Mouse (Mus musculus): ENCODE measurements around the gene Kcnd2. TPM values are rescaled to one million over a fixed set of nuclear protein-coding genes. Genes with fewer than 3 reads are reported as not detected.
A peak's percentile ranks its signal among the peaks of the same experiment; 100 is the strongest.

Kcnd2 gene
- 3.8 and 4.1 TPM in 2 replicates for polyA plus RNA-seq (2014; fragmentation: Nextera tagmentation; extraction: Ambion mirVana)

- no peak within 1 kb of the TSS for H3K27ac ChIP-seq (ENCODE audit: low read depth, low read length)
- peaks cover 5% of the 10 kb centered on the region for H3K27me3 ChIP-seq (ENCODE audit: control insufficient read depth, insufficient read depth, low read length)
- no peaks in the 10 kb centered on the region for H3K4me1 ChIP-seq (ENCODE audit: control insufficient read depth, insufficient read depth, low read length)
- peak within 1 kb of the TSS; percentile 98 for H3K4me2 ChIP-seq (replicated peaks; ENCODE audit: low read depth, low read length)
- ATAC-seq (ENCODE audit: low FRiP score, low TSS enrichment), result peak; percentile 56
- peak within 1 kb of the TSS; percentile 69 for H3K4me3 ChIP-seq (ENCODE audit: low read length)
- H3K9me3 ChIP-seq (ENCODE audit: control insufficient read depth, low read length), result no peaks in the 10 kb centered on the region
- peak within 1 kb of the TSS; percentile 66 for H3K9ac ChIP-seq (ENCODE audit: low read depth, low read length)
- 9% methylated on average over 33 of the region's 34 CpGs for WGBS
- no peaks in the 10 kb centered on the region for H3K36me3 ChIP-seq (ENCODE audit: control insufficient read depth, insufficient read depth, low read length)
These were observed at the start of gene Kcnd2 for GRCm38 (mm10) chr6:21215491-21216191. Gene Kcnd2 (plus strand): TSS chr6:21215503.

GRCm38 (mm10) chr6:21166611-21167010 is 48.7 kb upstream of the Kcnd2 start:
- no peak overlapping the region for H3K9ac ChIP-seq (ENCODE audit: low read depth, low read length)
- no peaks in the 10 kb centered on the region for H3K36me3 ChIP-seq (ENCODE audit: control insufficient read depth, insufficient read depth, low read length)
- no peaks in the 10 kb centered on the region for H3K9me3 ChIP-seq (ENCODE audit: control insufficient read depth, low read length)
- H3K4me1 ChIP-seq (ENCODE audit: control insufficient read depth, insufficient read depth, low read length), result no peaks in the 10 kb centered on the region
- H3K27ac ChIP-seq (ENCODE audit: low read depth, low read length), result no peak overlapping the region
- no peaks in the 10 kb centered on the region for H3K27me3 ChIP-seq (ENCODE audit: control insufficient read depth, insufficient read depth, low read length)
- ATAC-seq (ENCODE audit: low FRiP score, low TSS enrichment), result no peak
- no peak overlapping the region for H3K4me3 ChIP-seq (ENCODE audit: low read length)
- H3K4me2 ChIP-seq (replicated peaks; ENCODE audit: low read depth, low read length), result no peak overlapping the region
- 88% methylated on average over 1 of the region's 1 CpGs for WGBS

DNA sequence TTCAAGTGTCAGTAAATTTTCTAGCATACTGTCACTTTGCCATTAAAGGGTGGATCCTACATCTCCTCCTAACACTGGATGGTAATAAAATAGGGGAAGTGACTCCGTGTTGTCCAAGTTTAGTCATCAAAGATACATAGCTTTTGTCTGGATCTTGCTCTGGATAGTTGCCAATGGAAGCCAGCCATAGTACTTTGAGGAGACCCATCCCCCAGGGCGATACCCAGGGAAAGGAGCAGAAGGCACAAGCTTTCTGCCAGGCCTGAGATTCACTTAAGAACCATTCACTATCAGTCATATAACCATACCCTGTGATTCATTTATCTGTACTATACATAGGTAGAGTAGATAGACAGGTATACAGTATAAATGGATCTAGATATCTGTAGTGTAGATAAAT is 20.0 kb upstream of the Kcnd2 start:
- Histone ChIP-seq H3K36me3 (ENCODE audit: control insufficient read depth, insufficient read depth, low read length) (no peaks in the 10 kb centered on the region), H3K4me2 (replicated peaks; ENCODE audit: low read depth, low read length) (no peak overlapping the region), H3K9ac (ENCODE audit: low read depth, low read length) (no peak overlapping the region), H3K27ac (ENCODE audit: low read depth, low read length) (no peak overlapping the region), H3K9me3 (ENCODE audit: control insufficient read depth, low read length) (0 out of 2 replicates have a peak, but pooled peaks cover 3% of the 10 kb centered on the region), H3K4me3 (ENCODE audit: low read length) (no peak overlapping the region), H3K4me1 (ENCODE audit: control insufficient read depth, insufficient read depth, low read length) (no peaks in the 10 kb centered on the region), H3K27me3 (ENCODE audit: control insufficient read depth, insufficient read depth, low read length) (no peaks in the 10 kb centered on the region)
- no peak for ATAC-seq (ENCODE audit: low FRiP score, low TSS enrichment)
- 64% methylated on average over 2 of the region's 2 CpGs for WGBS

- 1% methylated on average over 29 of the region's 29 CpGs for WGBS
- Histone ChIP-seq H3K9me3 (ENCODE audit: control insufficient read depth, low read length) (no peaks in the 10 kb centered on the region), H3K36me3 (ENCODE audit: control insufficient read depth, insufficient read depth, low read length) (no peaks in the 10 kb centered on the region), H3K4me3 (ENCODE audit: low read length) (peak overlapping the region; percentile 69), H3K9ac (ENCODE audit: low read depth, low read length) (peak overlapping the region; percentile 66), H3K4me2 (replicated peaks; ENCODE audit: low read depth, low read length) (peak overlapping the region; percentile 98), H3K4me1 (ENCODE audit: control insufficient read depth, insufficient read depth, low read length) (no peaks in the 10 kb centered on the region), H3K27ac (ENCODE audit: low read depth, low read length) (no peak overlapping the region), H3K27me3 (ENCODE audit: control insufficient read depth, insufficient read depth, low read length) (peaks cover 5% of the 10 kb centered on the region)
- ATAC-seq (ENCODE audit: low FRiP score, low TSS enrichment), result peak; percentile 40
These were observed 1.2 kb upstream of the Kcnd2 start for GRCm38 (mm10) chr6:21213865-21214672.

GRCm38 (mm10) chr6:21214673-21215490 is 421 bp upstream of the Kcnd2 start:
- no peaks in the 10 kb centered on the region for H3K9me3 ChIP-seq (ENCODE audit: control insufficient read depth, low read length)
- no peaks in the 10 kb centered on the region for H3K36me3 ChIP-seq (ENCODE audit: control insufficient read depth, insufficient read depth, low read length)
- H3K4me1 ChIP-seq (ENCODE audit: control insufficient read depth, insufficient read depth, low read length), result no peaks in the 10 kb centered on the region
- H3K4me3 ChIP-seq (ENCODE audit: low read length), result peak overlapping the region; percentile 69
- no peak overlapping the region for H3K27ac ChIP-seq (ENCODE audit: low read depth, low read length)
- peak overlapping the region; percentile 98 for H3K4me2 ChIP-seq (replicated peaks; ENCODE audit: low read depth, low read length)
- peak overlapping the region; percentile 66 for H3K9ac ChIP-seq (ENCODE audit: low read depth, low read length)
- H3K27me3 ChIP-seq (ENCODE audit: control insufficient read depth, insufficient read depth, low read length), result peaks cover 5% of the 10 kb centered on the region
- ATAC-seq (ENCODE audit: low FRiP score, low TSS enrichment), result peak; percentile 75
- under 1% methylated on average over 59 of the region's 83 CpGs for WGBS

DNA sequence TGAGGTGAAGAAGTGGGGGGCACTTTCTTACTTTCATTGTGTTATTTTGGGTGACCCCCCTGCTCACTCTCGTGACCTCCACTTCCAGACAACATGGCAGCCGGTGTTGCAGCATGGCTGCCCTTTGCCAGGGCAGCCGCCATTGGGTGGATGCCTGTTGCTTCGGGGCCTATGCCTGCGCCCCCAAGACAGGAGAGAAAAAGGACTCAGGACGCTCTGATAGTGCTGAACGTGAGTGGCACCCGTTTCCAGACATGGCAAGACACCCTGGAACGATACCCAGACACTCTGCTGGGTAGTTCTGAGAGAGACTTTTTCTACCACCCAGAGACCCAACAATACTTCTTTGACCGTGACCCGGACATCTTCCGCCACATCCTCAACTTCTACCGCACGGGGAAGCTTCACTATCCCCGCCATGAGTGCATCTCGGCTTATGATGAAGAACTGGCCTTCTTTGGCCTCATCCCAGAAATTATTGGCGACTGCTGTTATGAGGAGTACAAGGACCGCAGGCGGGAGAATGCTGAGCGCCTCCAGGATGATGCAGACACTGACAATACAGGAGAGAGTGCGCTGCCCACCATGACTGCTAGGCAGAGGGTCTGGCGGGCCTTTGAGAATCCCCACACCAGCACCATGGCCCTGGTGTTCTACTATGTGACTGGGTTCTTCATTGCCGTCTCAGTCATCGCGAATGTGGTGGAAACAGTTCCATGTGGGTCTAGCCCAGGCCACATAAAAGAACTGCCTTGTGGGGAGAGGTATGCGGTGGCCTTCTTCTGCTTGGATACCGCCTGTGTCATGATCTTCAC is 1.1 kb downstream of the Kcnd2 start:
- H3K4me2 ChIP-seq (replicated peaks; ENCODE audit: low read depth, low read length), result no peak overlapping the region; the same call in 1 of the 2 replicates
- WGBS, result 95% methylated on average over 27 of the region's 27 CpGs

DNA sequence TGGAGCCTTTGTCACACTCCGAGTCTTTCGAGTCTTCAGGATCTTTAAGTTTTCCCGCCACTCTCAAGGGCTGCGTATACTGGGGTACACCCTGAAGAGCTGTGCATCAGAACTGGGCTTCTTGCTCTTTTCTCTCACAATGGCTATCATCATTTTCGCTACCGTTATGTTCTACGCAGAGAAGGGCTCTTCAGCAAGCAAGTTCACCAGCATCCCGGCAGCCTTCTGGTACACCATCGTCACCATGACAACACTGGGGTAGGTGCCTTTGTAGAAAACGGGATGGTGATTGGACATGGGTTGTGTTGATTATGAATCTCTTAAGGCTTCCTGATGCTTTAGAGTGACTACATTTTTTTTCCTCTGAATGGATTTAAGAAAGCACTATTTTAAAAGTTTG is 1.9 kb downstream of the Kcnd2 start:
- Histone ChIP-seq H3K9ac (ENCODE audit: low read depth, low read length) (no peak overlapping the region), H3K9me3 (ENCODE audit: control insufficient read depth, low read length) (no peaks in the 10 kb centered on the region), H3K4me2 (replicated peaks; ENCODE audit: low read depth, low read length) (no peak overlapping the region), H3K4me1 (ENCODE audit: control insufficient read depth, insufficient read depth, low read length) (no peaks in the 10 kb centered on the region), H3K27ac (ENCODE audit: low read depth, low read length) (no peak overlapping the region), H3K4me3 (ENCODE audit: low read length) (no peak overlapping the region), H3K36me3 (ENCODE audit: control insufficient read depth, insufficient read depth, low read length) (no peaks in the 10 kb centered on the region), H3K27me3 (ENCODE audit: control insufficient read depth, insufficient read depth, low read length) (peaks cover 5% of the 10 kb centered on the region)
- no peak for ATAC-seq (ENCODE audit: low FRiP score, low TSS enrichment)
- WGBS, result 96% methylated on average over 10 of the region's 10 CpGs

More for the DNA sequence above, 1.1 kb downstream of the Kcnd2 start:
- no peaks in the 10 kb centered on the region for H3K36me3 ChIP-seq (ENCODE audit: control insufficient read depth, insufficient read depth, low read length)
- no peaks in the 10 kb centered on the region for H3K4me1 ChIP-seq (ENCODE audit: control insufficient read depth, insufficient read depth, low read length)
- H3K4me3 ChIP-seq (ENCODE audit: low read length), result no peak overlapping the region; the same call in 1 of the 2 replicates
- no peak overlapping the region for H3K9ac ChIP-seq (ENCODE audit: low read depth, low read length)
- no peaks in the 10 kb centered on the region for H3K9me3 ChIP-seq (ENCODE audit: control insufficient read depth, low read length)
- ATAC-seq (ENCODE audit: low FRiP score, low TSS enrichment), result no peak
- no peak overlapping the region for H3K27ac ChIP-seq (ENCODE audit: low read depth, low read length)
- peaks cover 5% of the 10 kb centered on the region for H3K27me3 ChIP-seq (ENCODE audit: control insufficient read depth, insufficient read depth, low read length)

DNA sequence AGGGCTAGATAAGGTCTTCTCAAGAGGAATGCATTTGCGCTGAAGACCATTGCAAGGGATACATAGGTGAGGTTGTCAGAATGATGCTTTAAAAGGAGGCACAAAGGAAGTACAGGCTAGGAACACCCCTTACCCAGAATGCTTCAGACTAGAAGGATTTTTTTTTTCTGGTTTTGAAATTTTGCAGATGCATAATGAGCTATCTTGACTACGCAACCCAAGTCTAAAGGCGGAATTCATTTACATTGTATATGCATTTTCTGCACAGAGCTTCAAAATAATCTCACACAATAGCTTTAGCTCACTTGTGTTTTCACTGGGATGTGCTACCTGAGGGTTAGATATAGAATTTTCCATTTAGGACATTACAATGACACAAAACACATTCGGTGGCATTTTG is 10.8 kb downstream of the Kcnd2 start:
- Histone ChIP-seq H3K36me3 (ENCODE audit: control insufficient read depth, insufficient read depth, low read length) (no peaks in the 10 kb centered on the region), H3K27ac (ENCODE audit: low read depth, low read length) (no peak overlapping the region), H3K9me3 (ENCODE audit: control insufficient read depth, low read length) (no peaks in the 10 kb centered on the region), H3K4me3 (ENCODE audit: low read length) (no peak overlapping the region), H3K4me1 (ENCODE audit: control insufficient read depth, insufficient read depth, low read length) (no peaks in the 10 kb centered on the region), H3K27me3 (ENCODE audit: control insufficient read depth, insufficient read depth, low read length) (no peaks in the 10 kb centered on the region), H3K9ac (ENCODE audit: low read depth, low read length) (no peak overlapping the region), H3K4me2 (replicated peaks; ENCODE audit: low read depth, low read length) (no peak overlapping the region)
- ATAC-seq (ENCODE audit: low FRiP score, low TSS enrichment), result no peak
- WGBS, result 94% methylated on average over 4 of the region's 4 CpGs
